Mouse (Mus musculus) heart, embryonic 11.5 days (tissue): ENCODE measurements around the gene Sema4c. TPM values are rescaled to one million over a fixed set of nuclear protein-coding genes. Genes with fewer than 3 reads are reported as not detected.
"Not testable (repeated sequence)": the region's sequence is repeated elsewhere in the genome, so short reads cannot be mapped to it uniquely, and the experiment has no call there.

ENCODE experiments used
- ATAC-seq: fragments of 200-750 bp; cut with Nextera tagmentation; replicated peaks from 2 replicates; pipeline ENCODE4 v1.8.0; 2017; ENCODE audit warnings: moderate library complexity; ENCODE audit not compliant: insufficient number of reproducible peaks, low FRiP score, low TSS enrichment
- H3K27ac ChIP-seq: fragments of 300-500 bp; sonication (generic); 2 replicates; pipeline ENCODE4 v1.5.1; 2014; ENCODE audit warnings: mild to moderate bottlenecking, low read depth, low read length
- H3K27me3 ChIP-seq: fragments of 300-500 bp; sonication (generic); 2 replicates; pipeline ENCODE4 v1.6.1; 2014; ENCODE audit warnings: mild to moderate bottlenecking, low read length, mixed read lengths; ENCODE audit not compliant: control insufficient read depth, insufficient read depth
- H3K36me3 ChIP-seq: fragments of 300-500 bp; sonication (generic); 2 replicates; pipeline ENCODE4 v1.6.1; 2014; ENCODE audit warnings: mild to moderate bottlenecking, low read length, moderate library complexity, mixed read lengths; ENCODE audit not compliant: control insufficient read depth, insufficient read depth
- H3K4me1 ChIP-seq: fragments of 300-500 bp; sonication (generic); 2 replicates; pipeline ENCODE4 v1.6.1; 2014; ENCODE audit warnings: low read length; ENCODE audit not compliant: control insufficient read depth, insufficient read depth
- H3K4me2 ChIP-seq: fragments of 300-500 bp; sonication (generic); 2 replicates; pipeline ENCODE4 v1.6.1; 2014; ENCODE audit warnings: mild to moderate bottlenecking, moderate library complexity
- H3K4me3 ChIP-seq: fragments of 300-500 bp; sonication (generic); 2 replicates; pipeline ENCODE4 v1.5.1; 2014; ENCODE audit warnings: low read depth, low read length
- H3K9ac ChIP-seq: fragments of 300-500 bp; sonication (generic); 2 replicates; pipeline ENCODE4 v1.6.1; 2014; ENCODE audit warnings: mild to moderate bottlenecking, low read depth, low read length, moderate library complexity
- H3K9me3 ChIP-seq: fragments of 300-500 bp; sonication (generic); replicated peaks from 2 replicates; pipeline ENCODE4 v1.6.1; 2016; ENCODE audit warnings: low read length; ENCODE audit not compliant: control insufficient read depth
- WGBS: fragments of 180-500 bp; shearing (Covaris S2); extraction: QIAGEN DNeasy Blood & Tissue Kit; methylation state at CpG from one replicate; pipeline ENCODE4 v1.1.7; 2014; ENCODE audit not compliant: insufficient replicate concordance; 5-methylcytosine and 5-hydroxymethylcytosine counted together
- polyA plus RNA-seq: library from polyadenylated mRNA; unstranded; fragments of >200 nt; fragmentation: Nextera tagmentation; extraction: Ambion mirVana; gene quantifications from 2 replicates; pipeline ENCODE4 v1.2.1, GENCODE M21; 2014

Gene Sema4c
- polyA plus RNA-seq, 1 experiment from 2014 or later, result 2.1 TPM

- Histone ChIP-seq H3K4me1 (peaks cover 29% of the 10 kb centered on the region), H3K27ac (peak within 1 kb of the TSS; percentile 71), H3K4me3 (no peak within 1 kb of the TSS), H3K4me2 (no peak within 1 kb of the TSS), H3K9me3 (no peaks in the 10 kb centered on the region), H3K27me3 (no peaks in the 10 kb centered on the region), H3K36me3 (peaks cover 12% of the 10 kb centered on the region), H3K9ac (peak within 1 kb of the TSS; percentile 22; the same call in 1 of the 2 replicates)
- WGBS, result 40% methylated on average over 9 of the region's 9 CpGs
- peak; percentile 69 for ATAC-seq
These were observed 19.0 kb downstream of the Sema4c start, which contains the start of gene Gm42417 for GRCm38 (mm10) chr1:36539186-36539585. Gene Gm42417 (minus strand): TSS chr1:36539429.

DNA sequence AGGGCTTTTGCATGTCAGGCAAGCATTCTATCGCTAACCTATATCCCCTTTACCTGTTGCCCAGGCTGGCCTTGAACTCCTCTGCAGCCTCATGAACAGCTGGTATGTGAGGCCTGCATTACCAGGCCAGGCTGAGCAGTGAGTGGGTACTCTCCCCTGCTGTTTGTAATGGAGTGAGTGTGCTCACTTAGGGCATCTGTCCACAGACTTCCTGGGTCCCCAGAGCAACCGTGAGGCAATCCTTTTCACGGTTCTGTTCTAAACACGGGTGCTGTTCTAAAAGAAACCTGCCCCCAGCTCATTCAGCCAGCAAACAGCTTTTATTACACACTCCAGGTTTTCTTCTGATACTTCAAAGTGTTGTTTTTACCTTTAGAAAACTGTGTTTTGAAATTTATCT is 19.4 kb downstream of the Sema4c start:
- no peak for ATAC-seq

DNA sequence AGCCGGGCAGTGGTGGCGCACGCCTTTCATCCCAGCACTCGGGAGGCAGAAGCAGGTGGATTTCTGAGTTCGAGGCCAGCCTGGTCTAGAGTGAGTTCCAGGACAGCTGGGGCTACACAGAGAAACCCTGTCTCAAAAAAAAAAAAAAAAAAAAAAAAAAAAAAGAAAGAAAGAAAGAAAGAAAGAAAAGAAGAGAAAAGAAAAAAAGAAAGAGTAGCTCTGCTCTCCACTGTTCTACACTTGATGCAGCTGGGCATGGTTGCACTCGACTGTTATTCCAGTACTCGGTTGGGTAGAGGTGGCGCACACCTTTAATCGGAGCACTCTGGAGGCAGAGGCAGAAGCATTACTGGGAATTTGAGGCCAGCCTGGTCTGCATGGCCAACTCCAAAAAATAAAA is 21.4 kb downstream of the Sema4c start, which contains the start of gene Ankrd23:
TSS of gene Ankrd23 (minus strand) at position 101 of the 400 bp plus-strand sequence.
- 78% methylated on average over 9 of the region's 9 CpGs for WGBS

More for the DNA sequence above, 19.4 kb downstream of the Sema4c start:
- no peak overlapping the region for H3K4me3 ChIP-seq
- H3K9ac ChIP-seq, result no peak overlapping the region
- peaks cover 33% of the 10 kb centered on the region for H3K4me1 ChIP-seq
- 78% methylated on average over 4 of the region's 4 CpGs for WGBS
- H3K9me3 ChIP-seq, result no peaks in the 10 kb centered on the region
- H3K4me2 ChIP-seq, result no peak overlapping the region
- no peaks in the 10 kb centered on the region for H3K27me3 ChIP-seq
- peaks cover 12% of the 10 kb centered on the region for H3K36me3 ChIP-seq
- H3K27ac ChIP-seq, result peak overlapping the region; percentile 71

GRCm38 (mm10) chr1:36536397-36536728 is 21.8 kb downstream of the Sema4c start:
- H3K9me3 ChIP-seq, result no peaks in the 10 kb centered on the region
- H3K4me3 ChIP-seq, result no peak overlapping the region
- no peak overlapping the region for H3K4me2 ChIP-seq
- 38% methylated on average over 8 of the region's 8 CpGs for WGBS
- peak overlapping the region; percentile 48 for H3K27ac ChIP-seq
- ATAC-seq, result no peak
- H3K36me3 ChIP-seq, result peaks cover 6% of the 10 kb centered on the region
- H3K9ac ChIP-seq, result no peak overlapping the region
- no peaks in the 10 kb centered on the region for H3K27me3 ChIP-seq
- H3K4me1 ChIP-seq, result peaks cover 32% of the 10 kb centered on the region

More for the DNA sequence above, 21.4 kb downstream of the Sema4c start, which contains the start of gene Ankrd23:
- not testable (repeated sequence) for H3K4me2 ChIP-seq, H3K27me3 ChIP-seq, H3K9me3 ChIP-seq, H3K9ac ChIP-seq, H3K4me3 ChIP-seq, ATAC-seq
- Histone ChIP-seq H3K4me1 (peaks cover 30% of the 10 kb centered on the region), H3K27ac (peak within 1 kb of the TSS; percentile 48), H3K36me3 (peaks cover 11% of the 10 kb centered on the region)

- peaks cover 32% of the 10 kb centered on the region for H3K4me1 ChIP-seq
- no peak overlapping the region for H3K9ac ChIP-seq
These were observed 22.4 kb downstream of the Sema4c start for GRCm38 (mm10) chr1:36535477-36536396.

GRCm38 (mm10) chr1:36534595-36535058 is 23.5 kb downstream of the Sema4c start:
- ATAC-seq, result no peak
- H3K27ac ChIP-seq, result no peak overlapping the region
- no peak overlapping the region for H3K4me2 ChIP-seq
- no peaks in the 10 kb centered on the region for H3K27me3 ChIP-seq
- 75% methylated on average over 6 of the region's 6 CpGs for WGBS
- H3K9me3 ChIP-seq, result no peaks in the 10 kb centered on the region
- H3K9ac ChIP-seq, result no peak overlapping the region
- no peak overlapping the region for H3K4me3 ChIP-seq
- H3K36me3 ChIP-seq, result no peaks in the 10 kb centered on the region; the same call in 1 of the 2 replicates
- H3K4me1 ChIP-seq, result peaks cover 32% of the 10 kb centered on the region

More at GRCm38 (mm10) chr1:36535477-36536396, 22.4 kb downstream of the Sema4c start:
- peak overlapping the region; percentile 48 for H3K27ac ChIP-seq
- H3K4me2 ChIP-seq, result no peak overlapping the region
- H3K27me3 ChIP-seq, result no peaks in the 10 kb centered on the region
- 73% methylated on average over 11 of the region's 11 CpGs for WGBS
- no peaks in the 10 kb centered on the region for H3K9me3 ChIP-seq
- ATAC-seq, result no peak
- H3K4me3 ChIP-seq, result no peak overlapping the region
- peaks cover 3% of the 10 kb centered on the region for H3K36me3 ChIP-seq

DNA sequence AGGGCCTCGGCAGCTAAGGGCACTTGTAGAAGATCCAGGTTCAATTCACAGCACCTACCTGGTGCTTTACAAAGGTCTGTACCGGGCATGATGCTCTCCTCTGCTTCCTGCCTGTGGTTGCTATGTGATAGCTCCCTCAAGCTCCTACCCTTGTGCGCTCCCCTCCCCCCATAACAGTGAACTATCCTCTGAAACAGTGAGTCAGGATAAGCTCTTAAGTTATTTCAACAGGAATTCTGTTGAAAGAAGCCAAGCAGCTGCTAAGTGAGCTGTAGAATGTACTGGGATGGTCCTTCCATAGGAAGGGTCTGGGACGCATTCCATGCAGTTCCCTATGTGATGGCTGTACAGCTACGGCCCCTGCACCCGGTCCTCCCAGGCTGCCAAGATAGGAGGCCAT is 24.6 kb downstream of the Sema4c start:
- WGBS, result 60% methylated on average over 6 of the region's 6 CpGs
- Histone ChIP-seq H3K36me3 (no peaks in the 10 kb centered on the region; the same call in 1 of the 2 replicates), H3K9ac (no peak overlapping the region), H3K27me3 (no peaks in the 10 kb centered on the region), H3K4me2 (no peak overlapping the region), H3K4me3 (no peak overlapping the region), H3K4me1 (peaks cover 25% of the 10 kb centered on the region), H3K27ac (peak overlapping the region; percentile 22; the same call in 1 of the 2 replicates), H3K9me3 (no peaks in the 10 kb centered on the region)
- no peak for ATAC-seq

DNA sequence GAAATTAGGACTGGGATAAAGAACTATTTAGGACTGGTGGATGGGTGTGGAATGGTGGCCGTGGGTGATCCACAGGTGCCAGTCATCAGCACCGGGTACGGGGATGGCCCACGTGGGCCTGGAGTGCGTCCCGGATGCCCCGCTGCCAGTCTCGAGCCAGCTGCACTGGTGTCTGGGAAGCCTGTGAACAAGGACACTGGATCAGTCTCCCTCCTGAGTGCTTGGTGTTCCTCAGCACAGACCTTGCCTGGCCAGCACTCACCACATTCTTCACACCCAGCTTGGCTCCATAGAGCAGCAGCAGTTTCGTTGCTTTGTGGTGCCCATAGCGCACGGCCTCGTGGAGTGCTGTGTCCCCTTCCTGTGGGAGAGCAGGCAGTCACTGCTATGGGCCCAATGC is 26.7 kb downstream of the Sema4c start:
- no peaks in the 10 kb centered on the region; the same call in 1 of the 2 replicates for H3K36me3 ChIP-seq
- no peak overlapping the region for H3K9ac ChIP-seq
- no peak overlapping the region for H3K4me3 ChIP-seq
- H3K9me3 ChIP-seq, result no peaks in the 10 kb centered on the region
- no peak overlapping the region for H3K27ac ChIP-seq
- H3K4me1 ChIP-seq, result peaks cover 23% of the 10 kb centered on the region
- no peak overlapping the region for H3K4me2 ChIP-seq
- WGBS, result 86% methylated on average over 12 of the region's 12 CpGs
- ATAC-seq, result no peak
- H3K27me3 ChIP-seq, result no peaks in the 10 kb centered on the region
